Mouse (Mus musculus): ENCODE data around the gene Wnt8b. TPM values are rescaled to one million over a fixed set of nuclear protein-coding genes. Genes with fewer than 3 reads are reported as not detected.

Gene Wnt8b
- 2.6 and 2.8 TPM in 2 replicates for polyA plus RNA-seq (2015; fragmentation: Nextera tagmentation; extraction: Ambion mirVana)

DNA sequence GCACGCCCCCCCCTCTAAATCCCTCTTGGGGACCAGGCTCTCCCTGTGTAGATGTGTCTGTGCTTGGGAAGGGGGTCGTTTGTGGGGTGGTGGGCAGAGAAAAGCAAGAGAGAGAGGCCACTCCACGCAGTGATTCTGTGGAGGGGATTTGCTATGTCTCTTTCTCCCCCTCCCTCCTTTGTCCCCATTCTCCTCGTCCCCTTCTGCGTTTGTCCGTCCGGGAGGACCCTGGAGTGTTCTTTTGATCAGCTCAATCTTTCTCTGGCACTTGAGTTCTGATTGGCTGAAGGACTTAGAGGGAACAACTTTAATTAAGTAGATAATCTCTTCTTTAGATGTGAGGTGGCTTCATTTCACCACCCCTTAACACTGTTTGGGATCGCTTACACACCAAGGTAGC is at the start of gene Wnt8b:
Gene Wnt8b, plus strand, starts transcription at position 345 of the 400 bp plus-strand sequence.
- Histone ChIP-seq H3K4me1 (ENCODE audit: insufficient read depth, low read length) (no peaks in the 10 kb centered on the region), H3K27me3 (ENCODE audit: insufficient read depth, low read length) (0 out of 2 replicates have a peak, but pooled peaks cover 4% of the 10 kb centered on the region), H3K27ac (ENCODE audit: low read length) (no peak within 1 kb of the TSS), H3K9me3 (ENCODE audit: low read length) (no peaks in the 10 kb centered on the region), H3K4me3 (ENCODE audit: low read length) (no peak within 1 kb of the TSS), H3K9ac (replicated peaks; ENCODE audit: low read length) (no peak within 1 kb of the TSS), H3K36me3 (ENCODE audit: insufficient read depth, low read length) (no peaks in the 10 kb centered on the region), H3K4me2 (replicated peaks; ENCODE audit: low read depth, low read length) (no peak within 1 kb of the TSS)
- 43% methylated on average over 8 of the region's 8 CpGs for WGBS
- ATAC-seq (ENCODE audit: low FRiP score, low TSS enrichment) = no peak

DNA sequence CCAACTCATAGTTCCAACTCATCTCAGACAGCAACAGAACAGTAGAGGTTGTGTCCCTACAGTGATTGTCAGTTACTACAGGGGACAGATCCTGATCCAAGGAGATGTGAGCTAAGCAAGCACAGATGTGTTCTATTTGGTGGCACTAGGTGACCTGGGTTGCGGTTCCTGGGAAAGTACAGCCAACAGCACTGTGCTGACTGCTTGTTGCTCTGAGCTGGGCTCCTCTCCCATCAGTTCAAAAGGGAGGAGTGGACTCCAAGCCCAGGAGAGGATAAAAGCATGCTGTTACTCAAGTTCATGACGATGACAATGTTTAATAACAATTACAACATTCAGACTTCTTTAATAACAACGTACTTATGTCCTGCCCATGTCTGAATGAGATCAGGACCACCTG is 47.5 kb upstream of the Wnt8b start:
- Histone ChIP-seq H3K4me2 (replicated peaks; ENCODE audit: low read depth, low read length) (no peak overlapping the region), H3K4me3 (ENCODE audit: low read length) (no peak overlapping the region), H3K36me3 (ENCODE audit: insufficient read depth, low read length) (no peaks in the 10 kb centered on the region), H3K27ac (ENCODE audit: low read length) (no peak overlapping the region), H3K4me1 (ENCODE audit: insufficient read depth, low read length) (no peaks in the 10 kb centered on the region), H3K27me3 (ENCODE audit: insufficient read depth, low read length) (no peaks in the 10 kb centered on the region; the same call in 1 of the 2 replicates), H3K9me3 (ENCODE audit: low read length) (peaks cover 3% of the 10 kb centered on the region; the same call in 1 of the 2 replicates), H3K9ac (replicated peaks; ENCODE audit: low read length) (no peak overlapping the region)
- no peak for ATAC-seq (ENCODE audit: low FRiP score, low TSS enrichment)
- 87% methylated on average over 3 of the region's 3 CpGs for WGBS

DNA sequence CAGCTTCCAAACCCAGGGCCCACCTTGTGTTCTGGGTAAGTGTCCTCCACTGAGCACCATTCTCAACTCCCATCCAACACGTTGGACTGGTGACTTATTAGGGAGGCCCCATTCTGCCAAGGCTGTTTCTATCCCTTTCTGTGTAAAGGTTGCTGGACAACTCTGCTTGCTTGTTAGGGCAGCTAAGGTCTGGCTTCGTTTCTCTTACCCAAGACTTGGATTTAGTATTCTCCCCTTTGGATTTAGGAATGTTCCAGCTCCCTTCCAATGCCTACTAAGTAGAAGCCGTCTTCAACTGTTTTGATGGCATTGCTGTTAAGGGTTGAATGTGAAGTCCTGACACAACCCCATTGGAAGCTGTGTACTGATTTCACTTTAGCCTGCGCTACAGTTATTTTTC is 45.3 kb upstream of the Wnt8b start:
- WGBS = 89% methylated on average over 4 of the region's 4 CpGs

DNA sequence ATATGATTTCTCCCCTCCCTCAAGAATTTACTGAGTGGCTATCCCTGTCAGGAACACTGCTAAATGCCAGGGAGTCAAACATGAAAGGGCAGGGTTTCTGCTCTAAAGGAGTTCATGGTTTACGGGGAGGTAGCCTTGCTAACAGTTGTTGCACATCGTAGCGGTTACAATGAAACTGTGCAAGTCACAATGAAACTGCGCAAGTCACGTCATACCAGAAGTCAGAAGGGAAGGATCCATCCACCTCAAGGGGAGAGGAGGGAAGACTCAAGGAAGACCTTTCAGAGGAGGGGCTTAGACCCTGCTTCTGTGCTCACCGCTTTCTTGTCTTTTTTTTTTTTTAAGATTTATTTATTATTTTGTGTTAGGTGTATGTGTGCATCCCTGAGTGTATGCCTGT is 38.4 kb upstream of the Wnt8b start:
- Histone ChIP-seq H3K9me3 (ENCODE audit: low read length) (no peaks in the 10 kb centered on the region), H3K4me2 (replicated peaks; ENCODE audit: low read depth, low read length) (no peak overlapping the region), H3K9ac (replicated peaks; ENCODE audit: low read length) (no peak overlapping the region), H3K27ac (ENCODE audit: low read length) (no peak overlapping the region), H3K27me3 (ENCODE audit: insufficient read depth, low read length) (no peaks in the 10 kb centered on the region), H3K4me1 (ENCODE audit: insufficient read depth, low read length) (peaks cover 3% of the 10 kb centered on the region; the same call in 1 of the 2 replicates), H3K4me3 (ENCODE audit: low read length) (no peak overlapping the region), H3K36me3 (ENCODE audit: insufficient read depth, low read length) (no peaks in the 10 kb centered on the region)
- no peak for ATAC-seq (ENCODE audit: low FRiP score, low TSS enrichment)
- 83% methylated on average over 6 of the region's 6 CpGs for WGBS

More for the DNA sequence above, 45.3 kb upstream of the Wnt8b start:
- Histone ChIP-seq H3K9ac (replicated peaks; ENCODE audit: low read length) (no peak overlapping the region), H3K27me3 (ENCODE audit: insufficient read depth, low read length) (no peaks in the 10 kb centered on the region; the same call in 1 of the 2 replicates), H3K4me3 (ENCODE audit: low read length) (no peak overlapping the region), H3K36me3 (ENCODE audit: insufficient read depth, low read length) (no peaks in the 10 kb centered on the region), H3K4me1 (ENCODE audit: insufficient read depth, low read length) (no peaks in the 10 kb centered on the region), H3K4me2 (replicated peaks; ENCODE audit: low read depth, low read length) (no peak overlapping the region), H3K9me3 (ENCODE audit: low read length) (peaks cover 3% of the 10 kb centered on the region; the same call in 1 of the 2 replicates), H3K27ac (ENCODE audit: low read length) (no peak overlapping the region)
- ATAC-seq (ENCODE audit: low FRiP score, low TSS enrichment) = no peak

DNA sequence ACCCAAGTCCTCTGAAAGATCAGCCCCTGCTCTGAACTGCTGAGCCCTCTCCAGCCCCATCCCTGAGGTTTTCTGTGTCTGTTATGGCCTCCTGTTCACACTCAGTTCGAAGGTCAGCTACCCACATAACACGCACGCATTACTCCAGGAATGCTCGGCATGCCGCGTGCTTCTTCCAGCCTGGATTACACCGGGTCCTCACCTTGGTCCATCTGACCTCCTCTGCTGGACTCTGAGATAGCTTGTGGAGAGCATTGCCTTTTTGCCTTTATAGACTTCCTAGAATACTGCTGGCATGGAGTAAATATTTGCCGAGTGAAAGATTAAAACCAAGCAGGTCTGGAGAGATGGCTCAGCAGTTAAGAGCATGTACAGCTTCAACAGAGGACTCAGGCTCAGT is 37.9 kb upstream of the Wnt8b start:
- ATAC-seq (ENCODE audit: low FRiP score, low TSS enrichment) = no peak

DNA sequence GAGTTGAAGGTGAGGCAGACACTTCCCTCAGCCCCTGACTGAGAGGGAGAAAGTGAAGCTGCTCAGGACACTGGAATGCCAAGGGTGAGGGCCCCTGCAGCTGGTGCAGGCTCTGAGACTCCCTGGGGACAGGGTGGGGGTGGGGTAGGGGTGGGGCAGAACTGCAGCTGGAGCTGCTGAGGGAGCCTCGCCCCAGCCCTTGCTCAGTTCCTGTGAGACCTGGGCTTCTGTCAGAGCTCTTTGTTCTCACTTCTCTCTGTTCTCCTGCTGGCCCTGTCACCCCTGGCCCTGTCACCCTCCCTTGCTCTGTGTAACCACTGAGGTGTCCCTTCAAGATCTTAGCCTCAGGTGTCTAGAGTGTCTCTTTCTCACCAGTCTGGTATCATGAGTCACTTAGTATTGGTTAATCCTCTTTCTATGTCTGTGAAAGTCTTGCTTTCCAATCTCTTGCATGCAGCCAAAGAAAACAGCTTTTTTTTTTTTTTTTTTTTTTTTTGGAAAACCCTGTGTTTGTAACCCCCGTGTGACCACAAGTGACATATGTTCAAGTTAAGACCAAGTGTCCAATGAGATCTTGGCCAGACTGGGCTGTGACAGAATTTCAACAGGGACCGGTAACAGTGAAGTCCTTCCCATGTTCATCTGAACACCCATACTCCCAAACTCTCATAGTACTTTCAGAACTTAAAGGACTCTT is 35.8 kb upstream of the Wnt8b start:
- ATAC-seq (ENCODE audit: low FRiP score, low TSS enrichment) = peak; percentile 69; the same call in 1 of the 2 replicates
- no peaks in the 10 kb centered on the region for H3K27me3 ChIP-seq (ENCODE audit: insufficient read depth, low read length)
- no peaks in the 10 kb centered on the region for H3K36me3 ChIP-seq (ENCODE audit: insufficient read depth, low read length)
- no peak overlapping the region for H3K4me2 ChIP-seq (replicated peaks; ENCODE audit: low read depth, low read length)
- no peak overlapping the region for H3K4me3 ChIP-seq (ENCODE audit: low read length)
- peaks cover 3% of the 10 kb centered on the region; the same call in 1 of the 2 replicates for H3K4me1 ChIP-seq (ENCODE audit: insufficient read depth, low read length)
- 56% methylated on average over 3 of the region's 3 CpGs for WGBS
- no peak overlapping the region for H3K9ac ChIP-seq (replicated peaks; ENCODE audit: low read length)
- no peak overlapping the region for H3K27ac ChIP-seq (ENCODE audit: low read length)
- no peaks in the 10 kb centered on the region for H3K9me3 ChIP-seq (ENCODE audit: low read length)

More for the DNA sequence above, 37.9 kb upstream of the Wnt8b start:
- Histone ChIP-seq H3K27ac (ENCODE audit: low read length) (no peak overlapping the region), H3K9ac (replicated peaks; ENCODE audit: low read length) (no peak overlapping the region), H3K27me3 (ENCODE audit: insufficient read depth, low read length) (no peaks in the 10 kb centered on the region), H3K36me3 (ENCODE audit: insufficient read depth, low read length) (no peaks in the 10 kb centered on the region), H3K4me1 (ENCODE audit: insufficient read depth, low read length) (peaks cover 3% of the 10 kb centered on the region; the same call in 1 of the 2 replicates), H3K9me3 (ENCODE audit: low read length) (no peaks in the 10 kb centered on the region), H3K4me3 (ENCODE audit: low read length) (no peak overlapping the region), H3K4me2 (replicated peaks; ENCODE audit: low read depth, low read length) (no peak overlapping the region)
- 76% methylated on average over 8 of the region's 8 CpGs for WGBS

DNA sequence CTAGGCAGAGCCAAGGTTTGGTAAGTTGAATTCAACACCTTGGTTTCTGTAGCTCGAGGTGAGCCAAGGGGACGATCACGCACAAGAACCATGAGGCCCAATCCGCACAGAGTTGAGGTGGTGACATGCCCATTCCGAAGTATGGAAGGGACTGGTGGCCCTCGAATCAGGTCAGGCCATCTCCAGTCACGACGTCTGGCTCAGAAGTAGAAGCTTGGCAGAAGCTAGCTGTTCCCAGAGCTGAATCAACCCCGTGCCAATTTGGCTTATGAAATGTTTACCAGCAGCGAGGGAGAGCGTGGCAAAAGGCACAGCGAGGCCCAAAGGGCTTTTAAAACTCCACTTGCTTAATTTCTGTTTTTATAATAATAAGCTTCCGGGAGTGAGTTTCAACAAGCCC is 34.6 kb upstream of the Wnt8b start:
- Histone ChIP-seq H3K36me3 (ENCODE audit: insufficient read depth, low read length) (no peaks in the 10 kb centered on the region), H3K4me1 (ENCODE audit: insufficient read depth, low read length) (peaks cover 3% of the 10 kb centered on the region; the same call in 1 of the 2 replicates), H3K27ac (ENCODE audit: low read length) (no peak overlapping the region), H3K9me3 (ENCODE audit: low read length) (no peaks in the 10 kb centered on the region), H3K4me2 (replicated peaks; ENCODE audit: low read depth, low read length) (no peak overlapping the region), H3K27me3 (ENCODE audit: insufficient read depth, low read length) (no peaks in the 10 kb centered on the region), H3K9ac (replicated peaks; ENCODE audit: low read length) (no peak overlapping the region), H3K4me3 (ENCODE audit: low read length) (no peak overlapping the region)
- no peak for ATAC-seq (ENCODE audit: low FRiP score, low TSS enrichment)
- WGBS = 90% methylated on average over 13 of the region's 13 CpGs

DNA sequence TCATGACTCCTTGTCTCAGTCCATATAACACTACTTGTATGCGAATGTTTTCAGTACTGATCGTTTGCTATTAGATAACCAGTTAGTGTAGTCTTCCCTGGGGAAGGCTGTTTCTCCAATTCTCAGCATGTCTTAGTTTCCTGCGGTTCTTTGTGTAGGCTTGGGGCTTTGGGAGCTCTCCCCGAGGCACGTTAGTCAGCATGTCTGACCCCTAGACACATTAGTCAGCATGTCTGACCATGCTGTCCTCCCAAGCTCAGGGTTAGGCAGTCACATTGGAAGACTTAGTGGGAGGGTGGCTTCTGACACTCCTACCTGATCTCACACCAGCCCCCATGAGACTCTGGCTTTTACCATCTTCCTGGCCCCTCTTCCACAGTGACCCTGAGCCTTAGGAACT is 32.8 kb upstream of the Wnt8b start:
- Histone ChIP-seq H3K4me3 (ENCODE audit: low read length) (no peak overlapping the region), H3K9ac (replicated peaks; ENCODE audit: low read length) (no peak overlapping the region), H3K27me3 (ENCODE audit: insufficient read depth, low read length) (no peaks in the 10 kb centered on the region), H3K4me1 (ENCODE audit: insufficient read depth, low read length) (peaks cover 3% of the 10 kb centered on the region), H3K9me3 (ENCODE audit: low read length) (no peaks in the 10 kb centered on the region), H3K27ac (ENCODE audit: low read length) (no peak overlapping the region), H3K36me3 (ENCODE audit: insufficient read depth, low read length) (no peaks in the 10 kb centered on the region), H3K4me2 (replicated peaks; ENCODE audit: low read depth, low read length) (no peak overlapping the region)
- 62% methylated on average over 5 of the region's 5 CpGs for WGBS
- ATAC-seq (ENCODE audit: low FRiP score, low TSS enrichment) = no peak

DNA sequence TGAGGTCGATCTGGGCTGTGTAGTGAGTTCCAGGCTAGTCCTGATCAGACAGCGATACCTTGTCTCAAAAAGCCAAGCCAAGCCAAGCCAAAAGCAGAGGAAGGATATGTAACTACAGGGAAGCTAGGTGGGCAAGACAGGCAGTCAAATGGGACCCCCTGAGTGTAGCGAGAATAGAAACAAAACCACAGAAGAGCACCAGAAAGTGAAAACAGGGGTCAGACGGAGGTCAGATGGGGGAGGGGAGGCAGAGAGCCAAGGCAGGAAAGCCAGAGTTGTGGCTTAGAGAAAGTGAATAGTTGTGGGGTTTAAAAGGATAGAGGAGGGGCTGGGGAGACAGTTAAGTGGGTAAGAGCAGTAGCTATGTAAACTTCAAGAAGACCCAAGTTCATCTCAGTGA is 31.8 kb upstream of the Wnt8b start:
- Histone ChIP-seq H3K27ac (ENCODE audit: low read length) (no peak overlapping the region), H3K9me3 (ENCODE audit: low read length) (no peaks in the 10 kb centered on the region), H3K36me3 (ENCODE audit: insufficient read depth, low read length) (no peaks in the 10 kb centered on the region), H3K27me3 (ENCODE audit: insufficient read depth, low read length) (no peaks in the 10 kb centered on the region), H3K4me1 (ENCODE audit: insufficient read depth, low read length) (peaks cover 9% of the 10 kb centered on the region), H3K4me3 (ENCODE audit: low read length) (no peak overlapping the region), H3K9ac (replicated peaks; ENCODE audit: low read length) (no peak overlapping the region), H3K4me2 (replicated peaks; ENCODE audit: low read depth, low read length) (no peak overlapping the region)
- 62% methylated on average over 4 of the region's 4 CpGs for WGBS
- ATAC-seq (ENCODE audit: low FRiP score, low TSS enrichment) = no peak

DNA sequence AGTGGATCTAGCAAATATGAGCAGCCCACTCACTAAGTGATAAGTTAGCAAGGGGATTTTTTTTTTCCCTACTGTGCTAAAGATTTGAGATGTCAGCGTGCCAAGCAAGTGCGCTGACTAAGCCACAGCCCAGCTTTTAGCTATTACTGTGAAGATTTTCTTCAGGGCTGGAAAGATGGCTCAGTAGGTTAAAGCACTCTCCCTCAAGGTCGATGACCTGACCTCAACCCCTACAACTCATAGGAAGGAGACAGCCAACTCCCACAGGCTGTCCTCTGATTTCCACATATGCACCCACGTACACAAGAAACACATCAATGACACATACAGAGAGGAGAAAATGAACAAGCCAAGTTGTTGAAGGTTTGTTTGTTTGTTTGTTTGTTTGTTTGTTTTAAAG is 31.1 kb upstream of the Wnt8b start:
- ATAC-seq (ENCODE audit: low FRiP score, low TSS enrichment) = no peak
- Histone ChIP-seq H3K4me3 (ENCODE audit: low read length) (no peak overlapping the region), H3K27me3 (ENCODE audit: insufficient read depth, low read length) (no peaks in the 10 kb centered on the region), H3K4me1 (ENCODE audit: insufficient read depth, low read length) (peaks cover 9% of the 10 kb centered on the region), H3K4me2 (replicated peaks; ENCODE audit: low read depth, low read length) (no peak overlapping the region), H3K9ac (replicated peaks; ENCODE audit: low read length) (no peak overlapping the region), H3K27ac (ENCODE audit: low read length) (no peak overlapping the region), H3K9me3 (ENCODE audit: low read length) (peaks cover under 1% of the 10 kb centered on the region; the same call in 1 of the 2 replicates), H3K36me3 (ENCODE audit: insufficient read depth, low read length) (no peaks in the 10 kb centered on the region)
- WGBS = 69% methylated on average over 4 of the region's 4 CpGs
